ENCODE assay signal across 16 mouse cellular contexts in genomic region chr16:59108522-59108921, GRCm38 (mm10). TPM values are rescaled to one million over a fixed set of nuclear protein-coding genes. Genes with fewer than 3 reads are reported as not detected.
"Had no signal": no experiment of that assay in that cellular context is flagged by ENCODE, and none has a peak within 500 bp of the region (broad histone marks: within the 10 kb centered on the region; RNA-seq: fewer than 3 reads in every experiment).

No protein-coding gene starts in this region.

RNA-seq across cellular contexts. Expression of gene Olfr193, which starts 3.2 kb away (rescaled TPM):
- total RNA-seq: gastrocnemius, adult 2 months; gastrocnemius, postnatal 10 days; gastrocnemius, postnatal 25 days; gastrocnemius, postnatal 4 days; granulocyte monocyte progenitor cell, adult 5-6 weeks; heart, adult 18-20 months; heart, adult 8-10 months; heart, postnatal 10 days; heart, postnatal 25 days; heart, postnatal 4 days; layer of hippocampus, adult 2 months; layer of hippocampus, postnatal 10 days; layer of hippocampus, postnatal 25 days; left cerebral cortex, adult 2 months; left cerebral cortex, postnatal 14 days; left cerebral cortex, postnatal 36 days had no signal

RNA-seq across cellular contexts. Expression of gene Olfr194, which starts 12.3 kb away (rescaled TPM):
- total RNA-seq: gastrocnemius, adult 2 months; gastrocnemius, postnatal 10 days; gastrocnemius, postnatal 25 days; gastrocnemius, postnatal 4 days; granulocyte monocyte progenitor cell, adult 5-6 weeks; heart, adult 18-20 months; heart, adult 8-10 months; heart, postnatal 10 days; heart, postnatal 25 days; heart, postnatal 4 days; layer of hippocampus, adult 2 months; layer of hippocampus, postnatal 10 days; layer of hippocampus, postnatal 25 days; left cerebral cortex, adult 2 months; left cerebral cortex, postnatal 14 days; left cerebral cortex, postnatal 36 days had no signal

RNA-seq across cellular contexts. Expression of gene Olfr191, which starts 18.9 kb away (rescaled TPM):
- total RNA-seq: gastrocnemius, adult 2 months; gastrocnemius, postnatal 10 days; gastrocnemius, postnatal 25 days; gastrocnemius, postnatal 4 days; granulocyte monocyte progenitor cell, adult 5-6 weeks; heart, adult 18-20 months; heart, adult 8-10 months; heart, postnatal 10 days; heart, postnatal 25 days; heart, postnatal 4 days; layer of hippocampus, adult 2 months; layer of hippocampus, postnatal 10 days; layer of hippocampus, postnatal 25 days; left cerebral cortex, adult 2 months; left cerebral cortex, postnatal 14 days; left cerebral cortex, postnatal 36 days had no signal

RNA-seq across cellular contexts. Expression of gene Olfr190, which starts 30.7 kb away (rescaled TPM):
- total RNA-seq: gastrocnemius, adult 2 months; gastrocnemius, postnatal 10 days; gastrocnemius, postnatal 25 days; gastrocnemius, postnatal 4 days; granulocyte monocyte progenitor cell, adult 5-6 weeks; heart, adult 18-20 months; heart, adult 8-10 months; heart, postnatal 10 days; heart, postnatal 25 days; heart, postnatal 4 days; layer of hippocampus, adult 2 months; layer of hippocampus, postnatal 10 days; layer of hippocampus, postnatal 25 days; left cerebral cortex, adult 2 months; left cerebral cortex, postnatal 14 days; left cerebral cortex, postnatal 36 days had no signal

RNA-seq across cellular contexts. Expression of gene Olfr195, which starts 38.3 kb away (rescaled TPM):
- total RNA-seq: gastrocnemius, adult 2 months; gastrocnemius, postnatal 10 days; gastrocnemius, postnatal 25 days; gastrocnemius, postnatal 4 days; granulocyte monocyte progenitor cell, adult 5-6 weeks; heart, adult 18-20 months; heart, adult 8-10 months; heart, postnatal 10 days; heart, postnatal 25 days; heart, postnatal 4 days; layer of hippocampus, adult 2 months; layer of hippocampus, postnatal 10 days; layer of hippocampus, postnatal 25 days; left cerebral cortex, adult 2 months; left cerebral cortex, postnatal 14 days; left cerebral cortex, postnatal 36 days had no signal
